Mouse (Mus musculus): ENCODE data around the gene Bmp6.

DNA sequence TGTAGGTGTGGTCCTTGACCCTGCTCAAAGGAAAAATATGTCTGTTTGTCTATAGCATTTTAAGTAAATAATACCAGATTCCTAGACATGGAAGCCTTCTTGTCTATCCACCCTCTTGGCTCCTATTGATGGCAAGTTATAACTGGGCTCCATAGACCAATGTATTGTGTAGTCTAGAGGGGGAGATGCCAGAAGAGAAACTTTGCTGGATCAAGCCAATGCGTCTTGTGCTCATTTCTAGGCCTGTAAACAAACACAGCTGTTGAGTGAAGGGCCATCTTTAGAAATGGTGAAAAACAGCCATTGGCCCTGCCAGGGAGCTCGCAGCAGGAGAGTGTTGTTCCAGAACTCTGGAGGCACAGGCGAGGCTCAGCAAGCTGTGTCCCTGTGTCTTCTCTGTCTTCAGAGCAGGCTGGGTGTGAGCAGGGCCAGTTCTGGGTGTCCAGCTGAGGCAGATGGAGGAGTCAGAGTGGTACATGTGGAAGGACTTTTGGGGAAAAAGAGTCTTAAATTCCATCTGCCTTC, 41.2 kb downstream of the Bmp6 start:
- TF ChIP-seq CTCF (IDR thresholded peaks at IDR 0.05; ENCODE audit: control insufficient read depth, insufficient read depth, low read length) (no peak), POLR2A (IDR thresholded peaks at IDR 0.05; ENCODE audit: borderline replicate concordance, control insufficient read depth, low read depth, low read length) (no peak)
